In genomic region chr10:43468293-43468692, GRCm38 (mm10) we compare ENCODE assay signal across 13 mouse cellular contexts. TPM values are rescaled to one million over a fixed set of nuclear protein-coding genes. Genes with fewer than 3 reads are reported as not detected.
"Had no signal": no experiment of that assay in that cellular context is flagged by ENCODE, and none has a peak within 500 bp of the region (broad histone marks: within the 10 kb centered on the region; RNA-seq: fewer than 3 reads in every experiment).

No protein-coding gene starts in this region.

- DNase-seq: kidney, adult 8-10 months; layer of hippocampus, postnatal 36 days; lung, adult 18-20 months; lung, postnatal 14 days; lung, postnatal 4 days; midbrain, embryonic 14.5 days; right cerebral cortex, postnatal 4 days had no signal

- ATAC-seq: intestine, embryonic 16.5 days had no signal

- H3K36me3 ChIP-seq: kidney, embryonic 15.5 days had no signal

- H3K27me3 ChIP-seq: kidney, embryonic 15.5 days had no signal

- H3K9ac ChIP-seq: kidney, embryonic 15.5 days had no signal

- H3K27ac ChIP-seq: kidney, embryonic 15.5 days; left cerebral cortex, adult 2 months; stomach, postnatal 0 days had no signal

- H3K4me2 ChIP-seq: midbrain, embryonic 11.5 days had no signal

- H3K9me3 ChIP-seq: kidney, embryonic 15.5 days had no signal

- H3K4me3 ChIP-seq: left cerebral cortex, adult 2 months had no signal

RNA-seq across cellular contexts. Expression of gene Gm9803, which starts 55.6 kb away (rescaled TPM):
- total RNA-seq: left cerebral cortex, postnatal 10 days had no signal
